In genomic region chr9:35342436-35342835, GRCm38 (mm10) we compare ENCODE assay signal across 10 mouse cellular contexts.
A peak's percentile ranks its signal among the peaks of the same experiment; 100 is the strongest.
DNase-seq lines count a peak whose midpoint lies in the region; ATAC-seq lines count a peak whose summit lies in the region.
"Had no signal": no experiment of that assay in that cellular context is flagged by ENCODE, and none has a peak within 500 bp of the region (broad histone marks: within the 10 kb centered on the region; RNA-seq: fewer than 3 reads in every experiment).

No protein-coding gene starts in this region.

- peaks cover 70% of the 10 kb centered on the region for H3K4me1 ChIP-seq in embryonic facial prominence, embryonic 14.5 days (ENCODE audit: control insufficient read depth, insufficient read depth, low read length)
- peaks cover 37% of the 10 kb centered on the region for H3K4me1 ChIP-seq in limb, embryonic 11.5 days (ENCODE audit: control insufficient read depth, insufficient read depth, low read length)
- H3K4me1 ChIP-seq: megakaryocyte, embryonic 14.5 days had no signal

- WGBS in embryonic facial prominence, embryonic 14.5 days = 28% methylated on average over 2 of the region's 2 CpGs
- 41% methylated on average over 2 of the region's 2 CpGs for WGBS in limb, embryonic 11.5 days

- ATAC-seq in cerebellum, adult (ENCODE audit: insufficient number of reproducible peaks, low FRiP score, low TSS enrichment) = peak; percentile 82
- peak; percentile 64 for ATAC-seq in embryonic facial prominence, embryonic 14.5 days (ENCODE audit: low read depth)
- ATAC-seq in limb, embryonic 11.5 days (ENCODE audit: insufficient number of reproducible peaks, low FRiP score, low TSS enrichment, low read depth) = 0 out of 2 replicates have a peak, but pooled peaks have one; percentile 37

- H3K9ac ChIP-seq in embryonic facial prominence, embryonic 14.5 days (ENCODE audit: low read depth, low read length) = no peak overlapping the region
- no peak overlapping the region for H3K9ac ChIP-seq in limb, embryonic 11.5 days (ENCODE audit: low read length)

- H3K9me3 ChIP-seq in embryonic facial prominence, embryonic 14.5 days (ENCODE audit: control insufficient read depth, low read length) = no peaks in the 10 kb centered on the region
- H3K9me3 ChIP-seq in limb, embryonic 11.5 days (ENCODE audit: control insufficient read depth, low read length) = no peaks in the 10 kb centered on the region
- H3K9me3 ChIP-seq: hindbrain, embryonic 10.5 days; megakaryocyte, embryonic 14.5 days had no signal

- DNase-seq in cerebellum, postnatal 4 days (ENCODE audit: low spot score in 2 of 2) = no peak
- peak; percentile 50 for DNase-seq in MN1 (ENCODE audit: low spot score)
- peak; percentile 87 for DNase-seq in embryonic facial prominence, embryonic 14.5 days (ENCODE audit: low spot score)
- DNase-seq in limb, embryonic 11.5 days (ENCODE audit: low spot score) = peak; percentile 64
- no peak for DNase-seq in left cerebral cortex, adult 8-10 months (ENCODE audit: low spot score in 2 of 2)
- no peak for DNase-seq in layer of hippocampus, adult 8-10 months (ENCODE audit: low spot score in 2 of 2)
- no peak for DNase-seq in thymus, adult 18-20 months

- peak overlapping the region; percentile 79 for H3K27ac ChIP-seq in embryonic facial prominence, embryonic 14.5 days (replicated peaks; ENCODE audit: low read depth, low read length)
- H3K27ac ChIP-seq in limb, embryonic 11.5 days (replicated peaks; ENCODE audit: low read depth, low read length) = peak overlapping the region; percentile 72
- H3K27ac ChIP-seq: hindbrain, embryonic 10.5 days had no signal

- no peak overlapping the region for H3K4me3 ChIP-seq in embryonic facial prominence, embryonic 14.5 days (ENCODE audit: low read depth, low read length)
- no peak overlapping the region for H3K4me3 ChIP-seq in limb, embryonic 11.5 days (ENCODE audit: low read depth, low read length)
- H3K4me3 ChIP-seq: hindbrain, embryonic 10.5 days; megakaryocyte, embryonic 14.5 days had no signal

- H3K36me3 ChIP-seq in embryonic facial prominence, embryonic 14.5 days (ENCODE audit: control insufficient read depth, insufficient read depth, low read length) = no peaks in the 10 kb centered on the region
- H3K36me3 ChIP-seq in limb, embryonic 11.5 days (ENCODE audit: control insufficient read depth, insufficient read depth, low read length) = no peaks in the 10 kb centered on the region
- H3K36me3 ChIP-seq: hindbrain, embryonic 10.5 days had no signal

- H3K27me3 ChIP-seq in embryonic facial prominence, embryonic 14.5 days (replicated peaks; ENCODE audit: control insufficient read depth, insufficient read depth, low read length) = no peaks in the 10 kb centered on the region
- H3K27me3 ChIP-seq in limb, embryonic 11.5 days (ENCODE audit: control insufficient read depth, insufficient read depth, low read length) = no peaks in the 10 kb centered on the region

- no peak overlapping the region for H3K4me2 ChIP-seq in embryonic facial prominence, embryonic 14.5 days (ENCODE audit: low read depth, low read length)
- H3K4me2 ChIP-seq in limb, embryonic 11.5 days (ENCODE audit: low read depth, severe bottlenecking) = no peak overlapping the region

Comparison
In these comparisons a context has a peak if more than half of its experiments do, and no peak if none do; other contexts are left out.
1. DNase-seq: peak in MN1 (single experiment), embryonic facial prominence, embryonic 14.5 days (single experiment) and limb, embryonic 11.5 days (single experiment); none in cerebellum, postnatal 4 days (0 of 2), left cerebral cortex, adult 8-10 months (0 of 2), layer of hippocampus, adult 8-10 months (0 of 2) and thymus, adult 18-20 months (0 of 2).
2. Peak in every context shown above with its lines, with median percentiles within 50 percentile points of each other: ATAC-seq.